Mouse (Mus musculus) skeletal muscle tissue, postnatal 0 days (tissue): ENCODE data around the gene Gm3526. TPM values are rescaled to one million over a fixed set of nuclear protein-coding genes. Genes with fewer than 3 reads are reported as not detected.

Experiments used
- polyA plus RNA-seq: library from polyadenylated mRNA; unstranded; fragments of >200 nt; fragmentation: Nextera tagmentation; extraction: Ambion mirVana; gene quantifications from 2 replicates; pipeline ENCODE4 v1.2.1, GENCODE M21; 2015

Gm3526 gene
- not detected in 2 replicates for polyA plus RNA-seq

DNA sequence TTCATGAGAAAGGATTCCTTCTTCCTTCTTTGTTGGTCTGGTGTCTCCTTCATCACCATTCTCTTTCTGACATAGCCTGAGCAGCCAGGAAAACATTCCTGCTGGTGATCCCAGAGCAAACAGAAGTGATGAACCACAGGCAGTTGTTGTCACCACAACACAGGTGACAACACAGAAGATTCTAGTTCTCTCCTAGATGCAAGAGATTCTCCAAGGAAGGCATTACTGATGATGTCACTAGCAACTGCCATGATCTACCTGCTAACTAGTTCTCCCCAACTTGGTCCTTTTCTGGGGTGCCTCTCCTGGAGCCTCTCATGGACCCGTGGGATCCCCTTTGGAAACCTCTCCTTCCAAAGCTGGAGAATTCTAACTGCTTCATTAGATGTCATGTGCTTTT lies at the start of gene Gm3526:
TSS of gene Gm3526 (minus strand) at position 101 of the 400 bp plus-strand sequence.

Other genes starting within 250 kb of the Gm3526 start
- gene Gm3298, start 244.7 kb downstream of the Gm3526 start, polyA plus RNA-seq, result not detected in 2 replicates
- gene 4930555G01Rik, start 210.0 kb downstream of the Gm3526 start, polyA plus RNA-seq, result not detected in 2 replicates
- 0.15 and 0.55 TPM in 2 replicates for gene Gm8281, start 189.5 kb downstream of the Gm3526 start, polyA plus RNA-seq
- not detected in 2 replicates for gene Gm8279, start 129.1 kb downstream of the Gm3526 start, polyA plus RNA-seq
- gene Gm3317, start 96.0 kb downstream of the Gm3526 start, polyA plus RNA-seq, result not detected in 2 replicates
- gene Gm8271, start 74.8 kb downstream of the Gm3526 start, polyA plus RNA-seq, result not detected in 2 replicates
- not detected in 2 replicates for gene Gm3542, start 74.3 kb upstream of the Gm3526 start, polyA plus RNA-seq
- 0.27 TPM in 1 of 2 replicates, not detected in the other for gene Gm3500, start 128.5 kb upstream of the Gm3526 start, polyA plus RNA-seq
- gene Gm3194, start 194.9 kb upstream of the Gm3526 start, polyA plus RNA-seq, result 0.49 and 0.60 TPM in 2 replicates
- not detected in 2 replicates for gene Gm8246, start 217.2 kb upstream of the Gm3526 start, polyA plus RNA-seq
- gene Gm3187, start 223.6 kb upstream of the Gm3526 start, polyA plus RNA-seq, result not detected in 2 replicates
- gene Gm3488, start 241.1 kb upstream of the Gm3526 start, polyA plus RNA-seq, result 0.48 and 0.92 TPM in 2 replicates